Comparison of ENCODE assay signal across 7 mouse cellular contexts in the genomic region with DNA sequence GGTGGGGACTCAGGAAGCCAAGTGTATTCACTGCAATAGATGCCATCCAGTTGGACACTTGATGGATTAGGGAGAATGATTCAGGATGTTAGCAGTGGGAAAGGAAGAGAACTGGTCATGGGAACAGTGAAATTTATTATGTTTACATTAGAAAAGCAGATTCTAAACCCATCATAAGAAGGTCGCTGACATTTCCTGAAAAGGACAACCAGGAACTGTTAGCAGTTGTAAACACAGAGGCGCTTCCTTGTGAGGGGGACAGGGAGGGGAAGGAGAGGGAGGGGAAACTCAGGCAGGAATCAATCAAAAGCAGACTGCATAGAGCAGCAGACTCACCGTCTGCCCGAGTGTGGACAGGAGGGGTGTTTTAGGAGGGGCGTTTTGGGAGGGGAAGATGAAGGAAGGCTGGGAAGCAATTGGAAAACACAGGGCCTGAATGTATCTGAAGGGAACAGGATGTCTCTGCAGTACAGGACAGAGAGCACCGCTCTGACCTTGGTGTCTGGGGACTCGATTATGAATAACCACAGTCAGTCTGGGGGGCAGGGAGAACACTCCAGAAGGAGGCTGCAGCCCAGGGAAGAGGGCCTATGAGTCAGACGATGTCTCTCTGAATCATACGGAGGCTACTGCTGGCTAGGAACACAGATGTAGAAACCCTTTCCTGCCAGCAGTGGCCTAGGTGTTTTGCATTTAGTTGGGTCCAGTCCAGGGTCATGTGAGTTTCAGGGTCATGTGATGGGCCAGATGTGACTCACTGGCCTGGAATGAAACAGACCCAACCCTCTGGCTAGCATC. TPM values are rescaled to one million over a fixed set of nuclear protein-coding genes. Genes with fewer than 3 reads are reported as not detected.
A peak's percentile ranks its signal among the peaks of the same experiment; 100 is the strongest.
DNase-seq lines count a peak whose midpoint lies in the region; ATAC-seq and TF ChIP-seq lines count a peak whose summit lies in the region.

No protein-coding gene starts in this region.

- no peak overlapping the region for H3K4me2 ChIP-seq in hindbrain, postnatal 0 days (ENCODE audit: low read depth, low read length)
- peak overlapping the region; percentile 28; the same call in 1 of the 2 replicates for H3K4me2 ChIP-seq in liver, embryonic 11.5 days
- H3K4me2 ChIP-seq in neural tube, embryonic 14.5 days (ENCODE audit: low read depth, low read length): no peak overlapping the region

- TF ChIP-seq CTCF in ES-Bruce4 (IDR thresholded peaks at IDR 0.05; ENCODE audit: low read depth, low read length): no peak
- no peak for TF ChIP-seq CTCF in hindbrain, postnatal 0 days (IDR thresholded peaks at IDR 0.05; ENCODE audit: low read depth)

- peak overlapping the region; percentile 57 for H3K27ac ChIP-seq in ES-Bruce4 (ENCODE audit: insufficient read depth, low read length)
- peak overlapping the region; percentile 36; the same call in 1 of the 2 replicates for H3K27ac ChIP-seq in hindbrain, postnatal 0 days
- H3K27ac ChIP-seq in liver, embryonic 11.5 days (ENCODE audit: low read depth, low read length): peak overlapping the region; percentile 45
- 0 out of 2 replicates have a peak overlapping the region, but pooled peaks have one; percentile 22 for H3K27ac ChIP-seq in neural tube, embryonic 14.5 days (ENCODE audit: low read depth, low read length)

- no peaks in the 10 kb centered on the region for H3K9me3 ChIP-seq in ES-Bruce4 (replicated peaks; ENCODE audit: control insufficient read depth, insufficient read depth, low read length, poor library complexity, severe bottlenecking)
- H3K9me3 ChIP-seq in hindbrain, postnatal 0 days (ENCODE audit: low read length): no peaks in the 10 kb centered on the region
- H3K9me3 ChIP-seq in liver, embryonic 11.5 days (ENCODE audit: control insufficient read depth, low read length): no peaks in the 10 kb centered on the region
- H3K9me3 ChIP-seq in neural tube, embryonic 14.5 days (ENCODE audit: control insufficient read depth, low read length): no peaks in the 10 kb centered on the region

- no peaks in the 10 kb centered on the region for H3K27me3 ChIP-seq in ES-Bruce4 (ENCODE audit: control insufficient read depth, insufficient read depth, low read length, poor library complexity, severe bottlenecking)
- H3K27me3 ChIP-seq in hindbrain, postnatal 0 days (ENCODE audit: insufficient read depth, low read length): no peaks in the 10 kb centered on the region
- no peaks in the 10 kb centered on the region for H3K27me3 ChIP-seq in liver, embryonic 11.5 days (replicated peaks; ENCODE audit: control insufficient read depth, insufficient read depth, low read length)
- H3K27me3 ChIP-seq in neural tube, embryonic 14.5 days (ENCODE audit: control insufficient read depth, insufficient read depth, low read length): no peaks in the 10 kb centered on the region

- peaks cover 2% of the 10 kb centered on the region for H3K4me1 ChIP-seq in ES-Bruce4 (ENCODE audit: control insufficient read depth, insufficient read depth, low read length)
- no peaks in the 10 kb centered on the region for H3K4me1 ChIP-seq in hindbrain, postnatal 0 days (ENCODE audit: insufficient read depth, low read length)
- H3K4me1 ChIP-seq in liver, embryonic 11.5 days (replicated peaks; ENCODE audit: control insufficient read depth, insufficient read depth, low read length): peaks cover 30% of the 10 kb centered on the region
- peaks cover 3% of the 10 kb centered on the region; the same call in 1 of the 2 replicates for H3K4me1 ChIP-seq in neural tube, embryonic 14.5 days (ENCODE audit: control insufficient read depth, insufficient read depth, low read length)

- H3K36me3 ChIP-seq in ES-Bruce4 (ENCODE audit: control insufficient read depth, insufficient read depth, low read length, poor library complexity, severe bottlenecking): peaks cover 6% of the 10 kb centered on the region
- H3K36me3 ChIP-seq in hindbrain, postnatal 0 days (ENCODE audit: insufficient read depth, low read length): peaks cover 4% of the 10 kb centered on the region; the same call in 1 of the 2 replicates
- peaks cover 11% of the 10 kb centered on the region for H3K36me3 ChIP-seq in liver, embryonic 11.5 days (ENCODE audit: control insufficient read depth, insufficient read depth, low read length)
- H3K36me3 ChIP-seq in neural tube, embryonic 14.5 days (ENCODE audit: control insufficient read depth, insufficient read depth, low read length): 0 out of 2 replicates have a peak, but pooled peaks cover 4% of the 10 kb centered on the region

- no peak overlapping the region for H3K4me3 ChIP-seq in ES-Bruce4 (ENCODE audit: low read depth, low read length)
- no peak overlapping the region for H3K4me3 ChIP-seq in hindbrain, postnatal 0 days (ENCODE audit: low read length)
- H3K4me3 ChIP-seq in liver, embryonic 11.5 days (ENCODE audit: low read depth, low read length): no peak overlapping the region
- H3K4me3 ChIP-seq in neural tube, embryonic 14.5 days (ENCODE audit: low read depth, low read length): no peak overlapping the region

- TF ChIP-seq POLR2A in ES-Bruce4 (IDR thresholded peaks at IDR 0.05; ENCODE audit: insufficient read depth, low read length): no peak

- peak; percentile 86 for DNase-seq in adipocyte (ENCODE audit: low spot score)
- peak; percentile 79 for DNase-seq in gastrocnemius, adult 18-20 months (ENCODE audit: low spot score)
- DNase-seq in hindbrain, postnatal 0 days (ENCODE audit: low spot score): peak; percentile 14
- no peak for DNase-seq in liver, embryonic 11.5 days (ENCODE audit: low spot score)
- no peak for DNase-seq in spleen, adult 18-20 months

- peak; percentile 58; the same call in 1 of the 2 replicates for TF ChIP-seq EP300 in ES-Bruce4 (IDR thresholded peaks at IDR 0.05; ENCODE audit: insufficient read depth, low read depth, low read length)

- H3K9ac ChIP-seq in ES-Bruce4 (ENCODE audit: low read depth, poor library complexity, severe bottlenecking): peak overlapping the region; percentile 24
- no peak overlapping the region for H3K9ac ChIP-seq in hindbrain, postnatal 0 days (replicated peaks; ENCODE audit: low read length)
- H3K9ac ChIP-seq in liver, embryonic 11.5 days (ENCODE audit: low read depth, low read length): no peak overlapping the region
- H3K9ac ChIP-seq in neural tube, embryonic 14.5 days (replicated peaks; ENCODE audit: low read depth, low read length): no peak overlapping the region

- peak; percentile 49; the same call in 1 of the 2 replicates for ATAC-seq in hindbrain, postnatal 0 days
- peak; percentile 30; the same call in 1 of the 2 replicates for ATAC-seq in liver, embryonic 11.5 days (replicated peaks; ENCODE audit: low FRiP score)
- no peak for ATAC-seq in neural tube, embryonic 14.5 days (ENCODE audit: low read depth)

- WGBS in hindbrain, postnatal 0 days: 34% methylated on average over 9 of the region's 9 CpGs
- 25% methylated on average over 9 of the region's 9 CpGs for WGBS in liver, embryonic 11.5 days
- 42% methylated on average over 9 of the region's 9 CpGs for WGBS in neural tube, embryonic 14.5 days

RNA-seq across cellular contexts. Expression of a gene that starts 12.9 kb away (rescaled TPM):
- 14.8 and 16.0 TPM in 2 replicates for polyA plus RNA-seq in ES-Bruce4 (2011; ENCODE audit: insufficient read depth, insufficient read length, low read depth, missing spikeins)
- 1 to 10 TPM; 5.9 to 7.5 TPM for total RNA-seq in gastrocnemius, adult 18-20 months (2021)
- 18.7 and 27.0 TPM in 2 replicates for total RNA-seq in hindbrain, postnatal 0 days (2014; rRNA removed)
- polyA plus RNA-seq in hindbrain, postnatal 0 days (2015; fragmentation: Nextera tagmentation; extraction: Ambion mirVana): 16.4 and 17.5 TPM in 2 replicates
- polyA plus RNA-seq in liver, embryonic 11.5 days (2014; fragmentation: Nextera tagmentation; extraction: Ambion mirVana): 29.3 and 32.4 TPM in 2 replicates
- polyA plus RNA-seq in neural tube, embryonic 14.5 days (2014; fragmentation: Nextera tagmentation; extraction: Ambion mirVana): 11.3 and 12.9 TPM in 2 replicates

RNA-seq across cellular contexts. Expression of a gene that starts 26.1 kb away (rescaled TPM):
- polyA plus RNA-seq in ES-Bruce4 (2011; ENCODE audit: insufficient read depth, insufficient read length, low read depth, missing spikeins): 1.2 and 1.5 TPM in 2 replicates
- total RNA-seq in gastrocnemius, adult 18-20 months (2021): under 1 TPM; 0.59 to 0.90 TPM
- total RNA-seq in hindbrain, postnatal 0 days (2014; rRNA removed): 0.40 and 1.4 TPM in 2 replicates
- 0.36 and 0.39 TPM in 2 replicates for polyA plus RNA-seq in hindbrain, postnatal 0 days (2015; fragmentation: Nextera tagmentation; extraction: Ambion mirVana)
- 0.12 and 0.49 TPM in 2 replicates for polyA plus RNA-seq in liver, embryonic 11.5 days (2014; fragmentation: Nextera tagmentation; extraction: Ambion mirVana)
- 0.31 TPM in 1 of 2 replicates, not detected in the other for polyA plus RNA-seq in neural tube, embryonic 14.5 days (2014; fragmentation: Nextera tagmentation; extraction: Ambion mirVana)

RNA-seq across cellular contexts. Expression of a gene that starts 30.5 kb away (rescaled TPM):
- polyA plus RNA-seq in ES-Bruce4 (2011; ENCODE audit: insufficient read depth, insufficient read length, low read depth, missing spikeins): 5.0 and 7.9 TPM in 2 replicates
- total RNA-seq in gastrocnemius, adult 18-20 months (2021): 1 to 10 TPM; 2.6 to 3.0 TPM
- 0.97 and 5.2 TPM in 2 replicates for total RNA-seq in hindbrain, postnatal 0 days (2014; rRNA removed)
- 2.9 and 3.7 TPM in 2 replicates for polyA plus RNA-seq in hindbrain, postnatal 0 days (2015; fragmentation: Nextera tagmentation; extraction: Ambion mirVana)
- polyA plus RNA-seq in liver, embryonic 11.5 days (2014; fragmentation: Nextera tagmentation; extraction: Ambion mirVana): 7.1 and 11.9 TPM in 2 replicates
- 5.7 and 5.9 TPM in 2 replicates for polyA plus RNA-seq in neural tube, embryonic 14.5 days (2014; fragmentation: Nextera tagmentation; extraction: Ambion mirVana)

RNA-seq across cellular contexts. Expression of a gene that starts 42.7 kb away (rescaled TPM):
- polyA plus RNA-seq in ES-Bruce4 (2011; ENCODE audit: insufficient read depth, insufficient read length, low read depth, missing spikeins): 5.4 and 9.0 TPM in 2 replicates
- 1 to 10 TPM; 1.0 to 2.2 TPM for total RNA-seq in gastrocnemius, adult 18-20 months (2021)
- total RNA-seq in hindbrain, postnatal 0 days (2014; rRNA removed): 3.4 and 4.1 TPM in 2 replicates
- polyA plus RNA-seq in hindbrain, postnatal 0 days (2015; fragmentation: Nextera tagmentation; extraction: Ambion mirVana): 4.1 and 5.3 TPM in 2 replicates
- 11.6 and 13.2 TPM in 2 replicates for polyA plus RNA-seq in liver, embryonic 11.5 days (2014; fragmentation: Nextera tagmentation; extraction: Ambion mirVana)
- polyA plus RNA-seq in neural tube, embryonic 14.5 days (2014; fragmentation: Nextera tagmentation; extraction: Ambion mirVana): 6.5 and 7.9 TPM in 2 replicates

RNA-seq across cellular contexts. Expression of a gene that starts 42.7 kb away (rescaled TPM):
- polyA plus RNA-seq in ES-Bruce4 (2011; ENCODE audit: insufficient read depth, insufficient read length, low read depth, missing spikeins): 25.1 and 28.6 TPM in 2 replicates
- 10 to 100 TPM; 15.0 to 18.0 TPM for total RNA-seq in gastrocnemius, adult 18-20 months (2021)
- total RNA-seq in hindbrain, postnatal 0 days (2014; rRNA removed): 9.6 and 10.4 TPM in 2 replicates
- 12.3 and 14.6 TPM in 2 replicates for polyA plus RNA-seq in hindbrain, postnatal 0 days (2015; fragmentation: Nextera tagmentation; extraction: Ambion mirVana)
- 46.6 and 54.5 TPM in 2 replicates for polyA plus RNA-seq in liver, embryonic 11.5 days (2014; fragmentation: Nextera tagmentation; extraction: Ambion mirVana)
- polyA plus RNA-seq in neural tube, embryonic 14.5 days (2014; fragmentation: Nextera tagmentation; extraction: Ambion mirVana): 16.0 and 18.4 TPM in 2 replicates

Comparison
In these comparisons a context has a peak if more than half of its experiments do, and no peak if none do; other contexts are left out.
1. DNase-seq: peak in adipocyte (single experiment), gastrocnemius, adult 18-20 months (single experiment) and hindbrain, postnatal 0 days (single experiment); none in liver, embryonic 11.5 days (single experiment) and spleen, adult 18-20 months (0 of 2).
2. Peak in every context shown above with its lines, with median percentiles within 50 percentile points of each other: H3K27ac ChIP-seq.